Mouse (Mus musculus): Measurements from ENCODE around the gene Gm26897.

GRCm38 (mm10) chr5:111776246-111776645, 42.5 kb downstream of the Gm26897 start:
- no peak for TF ChIP-seq CTCF (IDR thresholded peaks at IDR 0.05; ENCODE audit: control insufficient read depth, insufficient read depth, insufficient replicate concordance, low read depth, low read length)
- TF ChIP-seq POLR2A (IDR thresholded peaks at IDR 0.05; ENCODE audit: control insufficient read depth, low read depth, low read length) = no peak

All from testis, adult 2 months (tissue).